Mouse (Mus musculus) lung, adult 2 months (tissue): ENCODE data around the gene Akap5.

Experiments used
- CTCF ChIP-seq: fragments of 200-500 bp; IDR thresholded peaks from 2 replicates; pipeline ENCODE4 v1.5.1; 2011; ENCODE audit warnings: mild to moderate bottlenecking, low read length, control low read depth; ENCODE audit not compliant: insufficient read depth
- POLR2A ChIP-seq: fragments of 200-500 bp; IDR thresholded peaks from 2 replicates; pipeline ENCODE4 v1.6.1; 2011; ENCODE audit warnings: low read depth, mild to moderate bottlenecking, control low read depth, low read length, borderline replicate concordance; ENCODE audit errors: extremely low read depth

GRCm38 (mm10) chr12:76318282-76319212, 6.1 kb upstream of the Akap5 start:
- TF ChIP-seq CTCF = no peak
- TF ChIP-seq POLR2A = no peak
